Mouse (Mus musculus) heart, postnatal 0 days (tissue): ENCODE data around the gene Olig3. TPM values are rescaled to one million over a fixed set of nuclear protein-coding genes. Genes with fewer than 3 reads are reported as not detected.

Experiments
- ATAC-seq: fragments of 200-750 bp; cut with Nextera tagmentation; 2 replicates; pipeline ENCODE4 v1.8.0; 2017; ENCODE audit warnings: low read depth, moderate number of reproducible peaks, moderate library complexity; ENCODE audit not compliant: insufficient read depth
- DNase-seq: peaks from one replicate; pipeline ENCODE4 v3.0.0-alpha.2; 2016; ENCODE audit warnings: low spot score
- H3K27ac ChIP-seq: fragments of 300-500 bp; sonication (generic); 2 replicates; pipeline ENCODE4 v1.5.1; 2014; ENCODE audit warnings: low read depth, mild to moderate bottlenecking
- H3K27me3 ChIP-seq: fragments of 300-500 bp; sonication (generic); 2 replicates; pipeline ENCODE4 v1.6.1; 2014; ENCODE audit warnings: low read length, mixed read lengths; ENCODE audit not compliant: control insufficient read depth, insufficient read depth
- H3K36me3 ChIP-seq: fragments of 300-500 bp; sonication (generic); replicated peaks from 2 replicates; pipeline ENCODE4 v1.6.1; 2014; ENCODE audit warnings: low read length, mixed read lengths; ENCODE audit not compliant: control insufficient read depth, insufficient read depth
- H3K4me1 ChIP-seq: fragments of 300-500 bp; sonication (generic); 2 replicates; pipeline ENCODE4 v1.6.1; 2014; ENCODE audit warnings: antibody characterized with exemption; ENCODE audit not compliant: control insufficient read depth, insufficient read depth
- H3K4me2 ChIP-seq: fragments of 300-500 bp; sonication (generic); 2 replicates; pipeline ENCODE4 v1.6.1; 2014; ENCODE audit warnings: low read depth, mild to moderate bottlenecking, low read length, moderate library complexity
- H3K4me3 ChIP-seq: fragments of 300-500 bp; sonication (generic); 2 replicates; pipeline ENCODE4 v1.5.1; 2014; ENCODE audit warnings: low read depth, low read length
- H3K9ac ChIP-seq: fragments of 300-500 bp; sonication (generic); replicated peaks from 2 replicates; pipeline ENCODE4 v1.6.1; 2014; ENCODE audit warnings: low read depth, low read length, mixed read lengths
- H3K9me3 ChIP-seq: fragments of 300-500 bp; sonication (generic); replicated peaks from 2 replicates; pipeline ENCODE4 v1.6.1; 2016; ENCODE audit warnings: low read length; ENCODE audit not compliant: control insufficient read depth
- CTCF ChIP-seq: IDR thresholded peaks from 2 replicates; pipeline ENCODE4 v1.5.1; 2016; ENCODE audit warnings: antibody characterized with exemption, control low read depth, low read depth
- EP300 ChIP-seq: IDR thresholded peaks from 2 replicates; pipeline ENCODE4 v1.6.1; 2016; ENCODE audit warnings: antibody characterized with exemption, low read depth
- WGBS: fragments of 180-500 bp; shearing (Covaris S2); extraction: QIAGEN DNeasy Blood & Tissue Kit; methylation state at CpG from one replicate; pipeline ENCODE4 v1.1.7; 2014; 5-methylcytosine and 5-hydroxymethylcytosine counted together
- polyA plus RNA-seq: library from polyadenylated mRNA; unstranded; fragments of >200 nt; fragmentation: Nextera tagmentation; extraction: Ambion mirVana; gene quantifications from 2 replicates; pipeline ENCODE4 v1.2.1, GENCODE M21; 2015
- total RNA-seq: library from RNA; depleted of rRNA; stranded (reverse); fragments of >200 nt; gene quantifications from 2 replicates; pipeline ENCODE4 v1.2.3, GENCODE M21; 2014; ENCODE audit warnings: low replicate concordance; rRNA removed

The Olig3 gene
- total and polyA plus RNA-seq, 2 experiments from 2014 or later = not detected

GRCm38 (mm10) chr10:19397396-19397795 is 41.1 kb downstream of the Olig3 start:
- no peak overlapping the region for H3K4me2 ChIP-seq
- no peak for DNase-seq
- H3K4me1 ChIP-seq = no peaks in the 10 kb centered on the region
- H3K9ac ChIP-seq = no peak overlapping the region
- TF ChIP-seq CTCF = no peak
- no peak for TF ChIP-seq EP300
- WGBS = 67% methylated on average over 12 of the region's 12 CpGs
- H3K9me3 ChIP-seq = no peaks in the 10 kb centered on the region
- H3K4me3 ChIP-seq = no peak overlapping the region
- H3K27me3 ChIP-seq = no peaks in the 10 kb centered on the region
- H3K36me3 ChIP-seq = no peaks in the 10 kb centered on the region
- no peak for ATAC-seq
- no peak overlapping the region for H3K27ac ChIP-seq

GRCm38 (mm10) chr10:19401136-19401535 is 44.8 kb downstream of the Olig3 start:
- whole genome bisulfite sequencing = 47% methylated on average over 5 of the region's 5 CpGs
- Histone ChIP-seq H3K4me3 (no peak overlapping the region), H3K9me3 (no peaks in the 10 kb centered on the region), H3K27ac (no peak overlapping the region), H3K4me1 (no peaks in the 10 kb centered on the region), H3K36me3 (no peaks in the 10 kb centered on the region), H3K27me3 (no peaks in the 10 kb centered on the region), H3K9ac (no peak overlapping the region), H3K4me2 (no peak overlapping the region)
- ATAC-seq = no peak
- DNase-seq = no peak
- TF ChIP-seq EP300 (no peak), CTCF (no peak)

- Histone ChIP-seq H3K9me3 (no peaks in the 10 kb centered on the region), H3K9ac (no peak overlapping the region), H3K27ac (no peak overlapping the region), H3K4me2 (no peak overlapping the region), H3K4me1 (no peaks in the 10 kb centered on the region), H3K27me3 (no peaks in the 10 kb centered on the region), H3K36me3 (no peaks in the 10 kb centered on the region), H3K4me3 (no peak overlapping the region)
- TF ChIP-seq CTCF (no peak), EP300 (no peak)
- DNase-seq (no peak), ATAC-seq (no peak)
- WGBS = 20% methylated on average over 1 of the region's 1 CpGs
These were observed 48.1 kb downstream of the Olig3 start for GRCm38 (mm10) chr10:19404401-19404800.

GRCm38 (mm10) chr10:19405959-19406358 is 49.6 kb downstream of the Olig3 start:
- H3K4me3 ChIP-seq = no peak overlapping the region
- DNase-seq = no peak
- ATAC-seq = no peak
- H3K9me3 ChIP-seq = no peaks in the 10 kb centered on the region
- H3K36me3 ChIP-seq = no peaks in the 10 kb centered on the region
- no peaks in the 10 kb centered on the region for H3K27me3 ChIP-seq
- TF ChIP-seq CTCF (no peak), EP300 (no peak)
- no peak overlapping the region for H3K27ac ChIP-seq
- no peak overlapping the region for H3K4me2 ChIP-seq
- no peaks in the 10 kb centered on the region for H3K4me1 ChIP-seq
- WGBS = 64% methylated on average over 1 of the region's 1 CpGs
- no peak overlapping the region for H3K9ac ChIP-seq

GRCm38 (mm10) chr10:19407168-19407567 is 50.8 kb downstream of the Olig3 start:
- no peaks in the 10 kb centered on the region for H3K9me3 ChIP-seq
- H3K27ac ChIP-seq = no peak overlapping the region
- TF ChIP-seq EP300 (no peak), CTCF (no peak)
- ATAC-seq = no peak
- no peak for DNase-seq
- no peaks in the 10 kb centered on the region for H3K27me3 ChIP-seq
- no peak overlapping the region for H3K9ac ChIP-seq
- no peaks in the 10 kb centered on the region for H3K36me3 ChIP-seq
- no peak overlapping the region for H3K4me3 ChIP-seq
- no peaks in the 10 kb centered on the region for H3K4me1 ChIP-seq
- WGBS = 73% methylated on average over 3 of the region's 3 CpGs
- H3K4me2 ChIP-seq = no peak overlapping the region

Other genes with a start within 250 kb of the Olig3 start
- gene Ifngr1, start 235.4 kb downstream of the Olig3 start, total RNA-seq = 21.6 and 38.6 TPM in 2 replicates
- gene Ifngr1, start 235.4 kb downstream of the Olig3 start, polyA plus RNA-seq = 40.1 and 42.2 TPM in 2 replicates